Mouse (Mus musculus) stomach, embryonic 16.5 days (tissue): ENCODE measurements around the gene Mcfd2. TPM values are rescaled to one million over a fixed set of nuclear protein-coding genes. Genes with fewer than 3 reads are reported as not detected.

Source experiments
- ATAC-seq: fragments of 200-750 bp; cut with Nextera tagmentation; 2 replicates; pipeline ENCODE4 v1.8.0; 2017; ENCODE audit warnings: moderate number of reproducible peaks, moderate TSS enrichment; ENCODE audit not compliant: insufficient read depth, low FRiP score
- H3K27ac ChIP-seq: fragments of 300-500 bp; sonication (generic); 2 replicates; pipeline ENCODE4 v1.5.1; 2014; ENCODE audit warnings: low read length
- H3K27me3 ChIP-seq: fragments of 300-500 bp; sonication (generic); 2 replicates; pipeline ENCODE4 v1.6.1; 2014; ENCODE audit warnings: low read length, control low read depth, mixed read lengths; ENCODE audit not compliant: control insufficient read depth, insufficient read depth
- H3K36me3 ChIP-seq: fragments of 300-500 bp; sonication (generic); 2 replicates; pipeline ENCODE4 v1.6.1; 2014; ENCODE audit warnings: low read length; ENCODE audit not compliant: control insufficient read depth, insufficient read depth
- H3K4me1 ChIP-seq: fragments of 300-500 bp; sonication (generic); 2 replicates; pipeline ENCODE4 v1.6.1; 2014; ENCODE audit warnings: low read length, control low read depth, mixed read lengths; ENCODE audit not compliant: control insufficient read depth, insufficient read depth
- H3K4me2 ChIP-seq: fragments of 300-500 bp; sonication (generic); 2 replicates; pipeline ENCODE4 v1.6.1; 2014; ENCODE audit warnings: low read depth, low read length, mixed read lengths
- H3K4me3 ChIP-seq: fragments of 300-500 bp; sonication (generic); replicated peaks from 2 replicates; pipeline ENCODE4 v1.5.1; 2014; ENCODE audit warnings: mild to moderate bottlenecking, low read length
- H3K9ac ChIP-seq: fragments of 300-500 bp; sonication (generic); 2 replicates; pipeline ENCODE4 v1.6.1; 2014; ENCODE audit warnings: low read length
- H3K9me3 ChIP-seq: fragments of 300-500 bp; sonication (generic); replicated peaks from 2 replicates; pipeline ENCODE4 v1.6.1; 2016; ENCODE audit warnings: low read length, control low read depth; ENCODE audit not compliant: control insufficient read depth
- WGBS: fragments of 180-500 bp; shearing (Covaris S2); extraction: QIAGEN DNeasy Blood & Tissue Kit; methylation state at CpG from one replicate; pipeline ENCODE4 v1.1.7; 2014; 5-methylcytosine and 5-hydroxymethylcytosine counted together
- polyA plus RNA-seq: library from polyadenylated mRNA; unstranded; fragments of >200 nt; fragmentation: Nextera tagmentation; extraction: Ambion mirVana; gene quantifications from 2 replicates; pipeline ENCODE4 v1.2.1, GENCODE M21; 2015

The Mcfd2 gene
- polyA plus RNA-seq, 1 experiment from 2014 or later: 132 TPM

DNA sequence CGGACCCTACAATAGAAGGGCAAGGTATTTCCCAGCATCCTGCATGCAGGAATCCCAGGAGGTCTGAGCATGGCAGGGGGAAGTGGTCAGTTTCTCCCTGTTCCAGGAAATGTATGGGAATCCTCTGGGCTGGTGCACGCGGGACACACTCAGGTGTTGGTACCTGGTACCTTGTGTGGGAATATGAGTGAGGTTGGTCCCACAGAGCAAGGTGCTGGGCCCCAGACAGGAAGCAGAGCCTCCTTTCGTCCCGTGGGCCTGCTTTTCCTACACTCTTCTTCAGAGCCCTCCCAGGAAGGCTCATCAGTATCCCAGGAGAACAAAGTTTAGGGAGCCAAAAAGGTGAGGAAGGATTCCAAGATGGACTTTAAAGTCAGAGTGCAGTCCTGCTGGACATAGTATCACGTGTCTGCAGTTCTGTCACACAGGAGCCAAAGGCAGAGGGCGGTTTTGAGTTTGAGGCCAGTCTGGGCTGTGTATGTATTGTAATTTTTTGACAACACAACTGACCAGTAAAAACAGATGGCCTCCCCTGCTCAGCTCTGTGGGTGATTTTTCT is 18.8 kb upstream of the Mcfd2 start:
- Histone ChIP-seq H3K9ac (peak overlapping the region; percentile 84; the same call in 1 of the 2 replicates), H3K27me3 (no peaks in the 10 kb centered on the region), H3K4me3 (peak overlapping the region; percentile 76), H3K4me1 (peaks cover 11% of the 10 kb centered on the region), H3K27ac (no peak overlapping the region), H3K9me3 (no peaks in the 10 kb centered on the region), H3K4me2 (peak overlapping the region; percentile 95), H3K36me3 (no peaks in the 10 kb centered on the region)
- no peak for ATAC-seq
- WGBS: 73% methylated on average over 7 of the region's 7 CpGs

DNA sequence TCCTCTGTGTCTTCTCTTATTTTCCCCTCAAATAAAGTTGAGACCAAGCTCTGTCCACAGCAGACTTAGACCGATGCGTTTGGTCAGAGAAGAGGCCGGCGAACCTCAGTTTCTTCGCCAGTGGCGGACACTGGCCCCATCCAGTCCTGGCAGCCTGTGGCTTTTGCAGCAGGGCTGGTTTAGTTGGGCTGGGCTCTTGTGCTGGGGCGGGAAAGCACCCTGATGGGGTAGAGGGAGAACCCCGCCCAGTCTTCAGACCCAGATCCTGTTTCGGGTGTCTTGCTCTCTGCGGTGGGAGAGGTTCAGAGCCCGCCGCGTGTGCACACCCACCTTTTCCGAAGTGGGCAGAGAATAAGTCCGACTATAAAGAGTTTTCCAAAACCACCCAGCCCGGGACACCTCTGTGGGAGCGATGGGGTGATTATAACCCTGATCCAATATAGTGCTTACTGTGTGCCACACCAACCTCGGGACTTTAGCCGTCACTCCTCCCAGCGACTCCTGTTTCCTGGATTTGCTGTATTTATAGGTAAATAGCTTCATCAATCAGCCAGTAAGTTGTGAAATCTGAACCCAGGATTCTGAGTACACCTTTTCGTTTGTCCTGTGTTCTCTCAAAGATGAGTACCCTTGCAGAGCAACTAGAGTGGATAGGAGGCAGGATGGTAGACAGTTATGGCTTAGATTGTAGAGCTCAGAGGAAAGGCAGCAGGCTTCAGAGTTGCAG is 18.2 kb upstream of the Mcfd2 start:
- peaks cover 11% of the 10 kb centered on the region for H3K4me1 ChIP-seq

DNA sequence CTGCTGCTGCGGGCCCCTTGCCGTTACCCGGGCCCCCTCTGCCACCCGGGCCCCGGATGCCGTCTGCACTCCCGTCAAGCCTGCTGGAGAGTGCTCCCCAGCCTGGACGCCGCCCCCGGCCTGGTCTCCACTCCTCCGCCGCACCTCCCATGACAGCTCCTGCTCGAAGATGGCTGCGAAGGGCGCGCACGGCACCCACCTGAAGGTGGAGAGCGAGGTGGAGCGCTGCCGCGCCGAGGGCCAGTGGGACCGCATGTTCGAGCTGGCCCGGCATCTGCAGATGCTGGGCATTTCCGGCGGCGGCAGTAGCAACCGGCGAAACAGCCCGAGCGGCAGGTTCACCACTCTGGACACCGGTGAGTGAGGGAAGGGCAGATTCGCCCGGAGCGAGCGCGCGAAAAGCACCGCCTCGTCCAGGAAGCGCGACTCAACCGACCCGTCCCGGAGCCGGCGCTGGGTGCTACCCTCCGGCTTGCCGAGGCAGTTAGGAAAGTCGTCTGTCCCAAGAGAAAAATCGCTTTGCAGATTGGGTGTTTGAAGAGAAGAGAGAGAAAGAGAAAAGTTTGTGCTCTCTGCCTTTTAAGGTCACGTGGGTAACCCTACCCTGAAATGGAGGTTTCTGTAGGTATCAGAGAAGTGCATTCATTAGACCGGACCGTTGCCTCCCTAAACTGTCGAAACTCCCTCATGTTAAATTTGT is 17.5 kb upstream of the Mcfd2 start:
- no peaks in the 10 kb centered on the region for H3K27me3 ChIP-seq
- peak overlapping the region; percentile 76 for H3K4me3 ChIP-seq
- under 1% methylated on average over 56 of the region's 56 CpGs for WGBS
- H3K4me1 ChIP-seq: peaks cover 11% of the 10 kb centered on the region
- peak overlapping the region; percentile 95 for H3K4me2 ChIP-seq
- H3K9ac ChIP-seq: peak overlapping the region; percentile 84
- ATAC-seq: peak; percentile 38
- H3K9me3 ChIP-seq: no peaks in the 10 kb centered on the region
- H3K27ac ChIP-seq: peak overlapping the region; percentile 95
- H3K36me3 ChIP-seq: no peaks in the 10 kb centered on the region

More for the DNA sequence above, 18.2 kb upstream of the Mcfd2 start:
- peak overlapping the region; percentile 84 for H3K9ac ChIP-seq
- H3K36me3 ChIP-seq: no peaks in the 10 kb centered on the region
- no peak for ATAC-seq
- peak overlapping the region; percentile 76 for H3K4me3 ChIP-seq
- peak overlapping the region; percentile 95; the same call in 1 of the 2 replicates for H3K27ac ChIP-seq
- no peaks in the 10 kb centered on the region for H3K9me3 ChIP-seq
- H3K4me2 ChIP-seq: peak overlapping the region; percentile 95
- H3K27me3 ChIP-seq: no peaks in the 10 kb centered on the region
- 12% methylated on average over 21 of the region's 21 CpGs for WGBS

DNA sequence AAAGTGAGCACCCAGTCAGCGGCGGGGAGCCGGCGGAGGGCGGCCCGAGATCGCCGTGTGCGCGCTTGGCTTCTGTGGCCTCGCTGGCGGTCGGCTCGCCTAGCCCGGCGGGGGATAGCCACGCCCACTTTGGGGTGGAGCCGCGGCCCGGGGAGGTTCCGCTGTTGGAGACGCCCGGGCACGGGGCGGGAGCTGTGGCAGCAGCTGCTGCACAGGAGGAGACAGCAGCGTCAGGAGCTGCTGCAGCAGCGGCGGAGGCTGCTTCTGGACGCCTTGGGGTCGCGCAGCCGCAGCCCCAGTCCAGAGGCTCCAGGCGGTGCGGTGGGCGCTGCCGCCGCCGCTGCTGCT is 16.9 kb upstream of the Mcfd2 start, which contains the start of gene Ttc7:
Gene Ttc7, plus strand, starts transcription at position 181 of the 348 bp plus-strand sequence.
- peak within 1 kb of the TSS; percentile 76 for H3K4me3 ChIP-seq
- H3K27me3 ChIP-seq: no peaks in the 10 kb centered on the region
- 1% methylated on average over 38 of the region's 38 CpGs for WGBS
- H3K36me3 ChIP-seq: no peaks in the 10 kb centered on the region
- peaks cover 11% of the 10 kb centered on the region for H3K4me1 ChIP-seq
- H3K9me3 ChIP-seq: no peaks in the 10 kb centered on the region
- H3K4me2 ChIP-seq: peak within 1 kb of the TSS; percentile 95
- ATAC-seq: peak; percentile 95
- peak within 1 kb of the TSS; percentile 95 for H3K27ac ChIP-seq
- H3K9ac ChIP-seq: peak within 1 kb of the TSS; percentile 94

DNA sequence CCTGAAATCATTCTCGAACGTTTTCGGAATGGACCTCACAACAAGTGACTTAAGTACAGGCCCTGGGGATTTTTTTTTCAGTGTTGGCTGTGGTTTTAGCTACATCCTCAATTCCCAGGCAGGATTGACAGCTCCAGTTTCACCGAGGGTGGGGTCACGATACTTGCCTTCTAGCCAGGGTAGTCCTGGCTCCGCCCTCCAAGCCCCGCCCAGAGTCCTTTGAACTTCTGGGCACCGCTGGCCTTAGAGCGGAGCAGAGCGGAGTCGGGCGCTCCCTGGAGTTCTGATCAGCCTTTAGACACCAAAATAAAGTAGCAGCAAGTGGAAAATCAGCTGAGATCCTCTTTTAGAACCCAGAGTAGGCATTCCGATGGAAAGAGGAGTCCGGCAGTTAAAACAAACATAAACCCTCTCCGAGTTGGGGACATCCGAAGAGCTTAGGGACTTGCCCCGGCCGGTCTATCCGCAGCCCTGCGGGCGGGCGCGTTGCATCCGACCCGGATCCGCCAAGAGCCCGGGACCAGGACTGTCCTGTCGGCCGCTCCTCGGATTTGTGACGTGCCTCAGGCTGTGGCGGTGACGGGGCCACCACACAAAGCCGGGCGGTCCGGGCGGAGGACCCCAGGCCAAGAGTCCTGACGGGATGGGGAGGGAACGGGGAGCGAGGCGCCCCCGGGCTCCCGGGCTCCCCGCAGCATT is 16.4 kb upstream of the Mcfd2 start:
- Histone ChIP-seq H3K9ac (peak overlapping the region; percentile 94), H3K4me1 (peaks cover 11% of the 10 kb centered on the region), H3K4me3 (peak overlapping the region; percentile 76), H3K27ac (peak overlapping the region; percentile 95), H3K36me3 (no peaks in the 10 kb centered on the region), H3K4me2 (peak overlapping the region; percentile 95), H3K9me3 (no peaks in the 10 kb centered on the region), H3K27me3 (no peaks in the 10 kb centered on the region)
- under 1% methylated on average over 39 of the region's 44 CpGs for WGBS
- peak; percentile 87 for ATAC-seq

DNA sequence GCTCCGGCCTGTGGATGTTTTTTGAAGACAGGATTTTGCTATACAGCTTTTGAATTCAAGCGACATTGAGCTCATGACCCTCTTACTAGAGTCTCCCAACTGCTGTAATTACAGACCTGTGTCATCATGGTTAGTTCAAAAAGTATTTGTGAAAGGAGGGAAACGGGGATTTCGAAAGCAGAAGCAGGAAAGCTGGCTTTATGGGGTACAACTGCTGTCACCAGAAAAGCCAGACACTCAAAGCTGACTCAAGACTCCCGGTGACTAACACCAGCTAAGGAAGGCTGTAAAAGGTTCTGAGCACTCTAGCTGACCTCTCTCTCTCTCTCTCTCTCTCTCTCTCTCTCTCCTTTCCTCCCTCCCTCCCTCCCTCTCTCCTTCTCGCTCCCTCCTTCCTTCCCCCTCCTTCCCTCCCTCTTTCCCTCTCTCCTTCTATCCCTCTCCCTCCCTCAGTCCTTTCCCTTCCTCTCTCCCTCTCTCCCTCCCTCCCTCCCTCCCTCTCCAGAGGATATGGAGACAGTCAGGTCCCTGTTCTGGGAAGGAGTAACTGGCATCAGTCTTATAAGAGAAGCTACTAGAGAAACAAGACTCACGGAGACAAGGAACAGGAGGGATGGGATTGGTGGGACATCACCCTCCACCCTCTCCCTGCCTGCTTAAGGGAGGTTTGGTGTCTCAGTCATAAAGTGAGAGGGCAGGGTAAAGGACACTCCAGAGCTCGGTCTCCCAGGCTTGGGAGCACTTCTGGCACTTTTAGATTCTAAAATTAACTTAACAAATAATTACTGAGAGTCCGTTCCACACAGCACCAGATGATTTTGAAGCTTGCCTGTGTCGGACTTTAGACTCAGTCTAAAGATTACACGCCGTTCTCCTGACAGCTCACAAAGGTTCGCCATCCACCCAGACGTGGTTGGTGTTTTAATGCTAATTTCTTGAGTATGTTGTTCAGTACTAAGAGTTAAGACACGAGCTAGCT is 9.9 kb upstream of the Mcfd2 start:
- Histone ChIP-seq H3K27ac (no peak overlapping the region), H3K9ac (no peak overlapping the region), H3K9me3 (no peaks in the 10 kb centered on the region), H3K27me3 (no peaks in the 10 kb centered on the region), H3K4me3 (no peak overlapping the region), H3K4me2 (no peak overlapping the region), H3K36me3 (no peaks in the 10 kb centered on the region), H3K4me1 (no peaks in the 10 kb centered on the region)
- no peak; the same call in 1 of the 2 replicates for ATAC-seq
- WGBS: 51% methylated on average over 14 of the region's 15 CpGs

DNA sequence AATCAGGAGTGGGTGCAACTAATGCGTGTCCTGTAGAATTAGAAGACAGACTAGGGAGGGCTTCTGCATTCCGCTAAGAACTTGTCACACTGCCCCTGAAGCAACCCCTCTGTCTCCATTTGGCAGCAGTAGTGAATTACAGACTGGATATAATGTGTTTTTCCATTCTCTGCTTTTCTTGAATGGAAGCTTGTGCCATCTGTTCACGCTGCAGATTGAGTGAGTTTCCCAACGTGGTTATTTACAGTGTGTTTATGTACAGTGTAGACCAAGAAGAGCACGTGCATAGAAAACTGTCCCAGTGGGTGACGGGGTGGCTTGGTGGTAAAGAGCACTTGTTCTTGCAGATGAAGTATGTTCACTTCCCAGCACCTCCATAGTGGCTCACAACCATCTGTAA is 3.7 kb upstream of the Mcfd2 start:
- WGBS: 62% methylated on average over 6 of the region's 6 CpGs
- no peak for ATAC-seq

More for the DNA sequence above, 3.7 kb upstream of the Mcfd2 start:
- Histone ChIP-seq H3K4me2 (no peak overlapping the region), H3K9ac (no peak overlapping the region), H3K4me1 (peaks cover 7% of the 10 kb centered on the region), H3K9me3 (no peaks in the 10 kb centered on the region), H3K27me3 (no peaks in the 10 kb centered on the region), H3K36me3 (no peaks in the 10 kb centered on the region), H3K4me3 (no peak overlapping the region), H3K27ac (no peak overlapping the region)
